Mouse (Mus musculus): ENCODE measurements around the gene Vmn1r48.

DNA sequence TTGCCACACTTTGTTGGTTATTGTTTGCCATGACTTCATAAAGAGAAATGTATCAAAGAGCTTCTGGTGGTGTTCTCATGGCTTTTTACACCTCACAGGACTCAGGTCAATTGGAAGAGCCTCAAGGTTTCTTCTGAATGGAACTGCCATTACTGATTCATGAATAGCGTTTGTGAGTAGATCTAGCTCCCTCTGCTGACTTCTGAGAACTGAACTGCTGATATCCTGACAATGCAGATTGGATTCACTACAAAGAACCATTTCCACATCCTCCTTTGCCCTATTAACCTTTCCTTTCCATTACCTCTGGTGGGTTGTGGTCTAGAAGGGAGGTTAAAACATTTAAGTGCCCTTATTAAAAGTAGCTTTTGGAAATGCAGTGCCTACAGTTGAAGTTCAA is 50.7 kb downstream of the Vmn1r48 start:
- no peak for TF ChIP-seq CTCF (IDR thresholded peaks at IDR 0.05; ENCODE audit: low read depth)
- TF ChIP-seq EP300 (IDR thresholded peaks at IDR 0.05; ENCODE audit: low read depth), result no peak

Data from liver, embryonic 14.5 days (tissue).